In genomic region chr7:118111128-118111527, GRCm38 (mm10) we compare ENCODE assay signal across 11 mouse cellular contexts. TPM values are rescaled to one million over a fixed set of nuclear protein-coding genes. Genes with fewer than 3 reads are reported as not detected.
A peak's percentile ranks its signal among the peaks of the same experiment; 100 is the strongest.
DNase-seq lines count a peak whose midpoint lies in the region; ATAC-seq and TF ChIP-seq lines count a peak whose summit lies in the region.
"Had no signal": no experiment of that assay in that cellular context is flagged by ENCODE, and none has a peak within 500 bp of the region (broad histone marks: within the 10 kb centered on the region; RNA-seq: fewer than 3 reads in every experiment).

No protein-coding gene starts in this region.

- peak overlapping the region; percentile 12 for H3K4me3 ChIP-seq in heart, embryonic 10.5 days
- peak overlapping the region; percentile 99 for H3K4me3 ChIP-seq in E14TG2a.4 (replicated peaks; ENCODE audit: low read length)
- H3K4me3 ChIP-seq in forebrain, postnatal 0 days (ENCODE audit: low read depth, low read length), result no peak overlapping the region
- no peak overlapping the region for H3K4me3 ChIP-seq in liver, postnatal 0 days (ENCODE audit: low read depth, low read length)

- WGBS in heart, embryonic 10.5 days, result 78% methylated on average over 3 of the region's 3 CpGs
- WGBS in forebrain, postnatal 0 days, result 78% methylated on average over 3 of the region's 3 CpGs
- 59% methylated on average over 3 of the region's 3 CpGs for WGBS in liver, postnatal 0 days (ENCODE audit: insufficient replicate concordance)

- 0 out of 2 replicates have a peak overlapping the region, but pooled peaks have one; percentile 5 for H3K4me2 ChIP-seq in forebrain, postnatal 0 days (ENCODE audit: low read depth)
- peak overlapping the region; percentile 49 for H3K4me2 ChIP-seq in liver, postnatal 0 days (ENCODE audit: low read depth, low read length)

- H3K4me1 ChIP-seq in heart, embryonic 10.5 days, result peaks cover 26% of the 10 kb centered on the region
- peaks cover 80% of the 10 kb centered on the region for H3K4me1 ChIP-seq in E14TG2a.4 (replicated peaks; ENCODE audit: low read depth, low read length)
- peaks cover 26% of the 10 kb centered on the region for H3K4me1 ChIP-seq in forebrain, postnatal 0 days (ENCODE audit: insufficient read depth)
- H3K4me1 ChIP-seq in liver, postnatal 0 days (ENCODE audit: insufficient read depth), result peaks cover 44% of the 10 kb centered on the region

- no peak for DNase-seq in heart, embryonic 10.5 days (ENCODE audit: low spot score)
- no peak for DNase-seq in heart, postnatal 10 days
- no peak for DNase-seq in forebrain, postnatal 0 days
- DNase-seq in liver, postnatal 0 days, result no peak
- DNase-seq in left cerebral cortex, adult 9 months (ENCODE audit: low spot score in 2 of 2), result no peak
- DNase-seq in cerebellum, adult 11-12 months, result no peak
- no peak for DNase-seq in right cerebral cortex, postnatal 14 days
- DNase-seq: adrenal gland, adult 8-10 months; B cell, adult 2 months; kidney, adult 8-10 months had no signal

- no peaks in the 10 kb centered on the region for H3K9me3 ChIP-seq in heart, embryonic 10.5 days
- peaks cover 36% of the 10 kb centered on the region; the same call in 1 of the 2 replicates for H3K9me3 ChIP-seq in E14TG2a.4 (ENCODE audit: low read length)
- H3K9me3 ChIP-seq in forebrain, postnatal 0 days (ENCODE audit: low read length), result no peaks in the 10 kb centered on the region
- H3K9me3 ChIP-seq in liver, postnatal 0 days (ENCODE audit: low read length), result no peaks in the 10 kb centered on the region

- ATAC-seq in forebrain, postnatal 0 days, result no peak
- ATAC-seq in liver, postnatal 0 days, result no peak

- intact Hi-C loops in heart, postnatal 10 days (cut with DNase I), result no loop called here

- H3K9ac ChIP-seq in forebrain, postnatal 0 days, result no peak overlapping the region
- 0 out of 2 replicates have a peak overlapping the region, but pooled peaks have one; percentile 16 for H3K9ac ChIP-seq in liver, postnatal 0 days (replicated peaks)

- peaks cover 87% of the 10 kb centered on the region for H3K36me3 ChIP-seq in heart, embryonic 10.5 days
- peaks cover 93% of the 10 kb centered on the region for H3K36me3 ChIP-seq in E14TG2a.4 (ENCODE audit: insufficient read depth, low read length)
- peaks cover 79% of the 10 kb centered on the region for H3K36me3 ChIP-seq in forebrain, postnatal 0 days (ENCODE audit: insufficient read depth)
- peaks cover 77% of the 10 kb centered on the region for H3K36me3 ChIP-seq in liver, postnatal 0 days (replicated peaks; ENCODE audit: insufficient read depth, low read length)

- no peak for TF ChIP-seq CTCF in E14TG2a.4 (conservative IDR thresholded peaks at IDR 0.05; ENCODE audit: low read length)
- no peak for TF ChIP-seq CTCF in forebrain, postnatal 0 days (IDR thresholded peaks at IDR 0.05; ENCODE audit: low read depth)
- TF ChIP-seq CTCF in liver, postnatal 0 days (IDR thresholded peaks at IDR 0.05; ENCODE audit: low read depth), result no peak

- no peak for TF ChIP-seq EP300 in liver, postnatal 0 days (IDR thresholded peaks at IDR 0.05; ENCODE audit: low read depth)

- no peak overlapping the region for H3K27ac ChIP-seq in heart, embryonic 10.5 days
- H3K27ac ChIP-seq in forebrain, postnatal 0 days (ENCODE audit: low read depth, low read length), result no peak overlapping the region
- no peak overlapping the region for H3K27ac ChIP-seq in liver, postnatal 0 days (ENCODE audit: low read depth)

- H3K27me3 ChIP-seq in heart, embryonic 10.5 days (ENCODE audit: insufficient read depth, poor library complexity, severe bottlenecking), result no peaks in the 10 kb centered on the region
- H3K27me3 ChIP-seq in E14TG2a.4 (ENCODE audit: insufficient read depth, low read length), result no peaks in the 10 kb centered on the region
- no peaks in the 10 kb centered on the region for H3K27me3 ChIP-seq in forebrain, postnatal 0 days (ENCODE audit: insufficient read depth, low read length)
- no peaks in the 10 kb centered on the region for H3K27me3 ChIP-seq in liver, postnatal 0 days (ENCODE audit: insufficient read depth, low read length)

RNA-seq across cellular contexts. Expression of gene Rps15a, which starts 4.9 kb away (rescaled TPM):
- polyA plus RNA-seq in heart, embryonic 10.5 days (2016; fragmentation: Nextera tagmentation; extraction: Ambion mirVana), result 459 and 526 TPM in 2 replicates
- total RNA-seq in heart, postnatal 10 days (2021), result 100 to 1,000 TPM; 675 to 681 TPM
- total RNA-seq in forebrain, postnatal 0 days (2014; rRNA removed), result 192 and 221 TPM in 2 replicates
- 384 and 597 TPM in 2 replicates for polyA plus RNA-seq in forebrain, postnatal 0 days (2015; fragmentation: Nextera tagmentation; extraction: Ambion mirVana)
- 406 and 414 TPM in 2 replicates for polyA plus RNA-seq in liver, postnatal 0 days (2015; fragmentation: Nextera tagmentation; extraction: Ambion mirVana)

RNA-seq across cellular contexts. Expression of gene Arl6ip1, which starts 18.3 kb away (rescaled TPM):
- 311 and 353 TPM in 2 replicates for polyA plus RNA-seq in heart, embryonic 10.5 days (2016; fragmentation: Nextera tagmentation; extraction: Ambion mirVana)
- 10 to 100 TPM; 49.7 to 56.8 TPM for total RNA-seq in heart, postnatal 10 days (2021)
- total RNA-seq in forebrain, postnatal 0 days (2014; rRNA removed), result 292 and 386 TPM in 2 replicates
- 588 and 659 TPM in 2 replicates for polyA plus RNA-seq in forebrain, postnatal 0 days (2015; fragmentation: Nextera tagmentation; extraction: Ambion mirVana)
- polyA plus RNA-seq in liver, postnatal 0 days (2015; fragmentation: Nextera tagmentation; extraction: Ambion mirVana), result 299 and 309 TPM in 2 replicates

Comparison
In these comparisons a context has a peak if more than half of its experiments do, and no peak if none do; other contexts are left out.
1. H3K4me3 ChIP-seq: peak in heart, embryonic 10.5 days (single experiment) and E14TG2a.4 (single experiment); none in forebrain, postnatal 0 days (single experiment) and liver, postnatal 0 days (single experiment).